Mouse (Mus musculus): Measurements from ENCODE around the gene Gm28553.
"Not testable (repeated sequence)": the region's sequence is repeated elsewhere in the genome, so short reads cannot be mapped to it uniquely, and the experiment has no call there.

Gene Gm28553

GRCm38 (mm10) chrY:48856197-48856596 lies at the start of gene Gm28553:
Gene Gm28553, plus strand, starts transcription at chrY:48856497.
- DNase-seq (ENCODE audit: low spot score in 2 of 2), result not testable (repeated sequence)
